Mouse (Mus musculus) midbrain, embryonic 14.5 days (tissue): ENCODE measurements at regions not wholly inside any gene's neighbourhood (a gene's known extent, or its start where the extent isn't known, plus 50 kb on each side); places are given as distances from the start of the nearest gene placed in this dataset.
"Not testable (repeated sequence)": the region's sequence is repeated elsewhere in the genome, so short reads cannot be mapped to it uniquely, and the experiment has no call there.

Experiments used
- ATAC-seq: fragments of 200-750 bp; cut with Nextera tagmentation; 2 replicates; pipeline ENCODE4 v1.8.0; 2017; ENCODE audit warnings: moderate number of reproducible peaks, moderate library complexity; ENCODE audit not compliant: low FRiP score, low TSS enrichment
- DNase-seq: peaks from one replicate; pipeline ENCODE4 v3.0.0-alpha.2; 2015
- H3K27ac ChIP-seq: fragments of 300-500 bp; sonication (generic); replicated peaks from 2 replicates; pipeline ENCODE4 v1.5.1; 2014; ENCODE audit warnings: mild to moderate bottlenecking, low read depth, low read length, moderate library complexity
- H3K27me3 ChIP-seq: fragments of 300-500 bp; sonication (generic); 2 replicates; pipeline ENCODE4 v1.6.1; 2014; ENCODE audit warnings: low read length, control low read depth, mixed read lengths; ENCODE audit not compliant: control insufficient read depth, insufficient read depth
- H3K36me3 ChIP-seq: fragments of 300-500 bp; sonication (generic); 2 replicates; pipeline ENCODE4 v1.6.1; 2014; ENCODE audit warnings: low read length, control low read depth; ENCODE audit not compliant: control insufficient read depth, insufficient read depth
- H3K4me1 ChIP-seq: fragments of 300-500 bp; sonication (generic); 2 replicates; pipeline ENCODE4 v1.6.1; 2014; ENCODE audit warnings: mild to moderate bottlenecking, antibody characterized with exemption, low read length, control low read depth; ENCODE audit not compliant: control insufficient read depth, insufficient read depth
- H3K4me2 ChIP-seq: fragments of 300-500 bp; sonication (generic); 2 replicates; pipeline ENCODE4 v1.6.1; 2014; ENCODE audit warnings: mild to moderate bottlenecking, low read length, moderate library complexity
- H3K4me3 ChIP-seq: fragments of 300-500 bp; sonication (generic); replicated peaks from 2 replicates; pipeline ENCODE4 v1.5.1; 2014; ENCODE audit warnings: low read depth, low read length
- H3K9ac ChIP-seq: fragments of 300-500 bp; sonication (generic); replicated peaks from 2 replicates; pipeline ENCODE4 v1.6.1; 2014; ENCODE audit warnings: mild to moderate bottlenecking, low read length, moderate library complexity
- H3K9me3 ChIP-seq: fragments of 300-500 bp; sonication (generic); 2 replicates; pipeline ENCODE4 v1.6.1; 2016; ENCODE audit warnings: low read length, control low read depth, mixed read lengths; ENCODE audit not compliant: control insufficient read depth
- WGBS: fragments of 180-500 bp; shearing (Covaris S2); extraction: QIAGEN DNeasy Blood & Tissue Kit; methylation state at CpG from one replicate; pipeline ENCODE4 v1.1.7; 2014; 5-methylcytosine and 5-hydroxymethylcytosine counted together

GRCm38 (mm10) chr13:83744981-83745555 is 241.2 kb downstream of the Mef2c start:
- peak; percentile 94 for ATAC-seq
- peak; percentile 97 for DNase-seq
- no peaks in the 10 kb centered on the region for H3K9me3 ChIP-seq
- peak overlapping the region; percentile 40 for H3K4me3 ChIP-seq
- no peaks in the 10 kb centered on the region for H3K27me3 ChIP-seq
- WGBS, result under 1% methylated on average over 38 of the region's 38 CpGs
- peak overlapping the region; percentile 50 for H3K4me2 ChIP-seq
- peaks cover 9% of the 10 kb centered on the region for H3K36me3 ChIP-seq
- H3K27ac ChIP-seq, result peak overlapping the region; percentile 89
- H3K9ac ChIP-seq, result peak overlapping the region; percentile 70
- H3K4me1 ChIP-seq, result peaks cover 32% of the 10 kb centered on the region

DNA sequence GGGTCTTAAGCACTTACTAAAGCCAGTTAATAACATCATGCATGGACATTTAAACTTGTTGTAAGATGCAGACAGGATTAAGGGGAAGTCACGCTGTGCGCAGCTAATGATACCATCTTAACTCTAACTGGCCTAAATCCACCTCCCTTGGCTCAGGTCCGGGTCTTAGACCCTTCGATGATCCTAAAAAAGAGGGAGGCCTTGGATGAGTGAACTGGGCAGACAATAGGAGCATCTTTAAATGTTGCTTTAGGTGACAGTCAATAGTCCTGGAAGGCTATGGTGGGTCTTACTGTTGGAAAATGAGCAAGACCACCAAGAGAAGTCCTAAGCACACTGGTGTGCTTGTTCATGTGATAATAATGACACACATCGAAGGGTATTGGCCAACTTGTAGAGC is 242.1 kb downstream of the Mef2c start:
- DNase-seq (peak; percentile 26), ATAC-seq (no peak)
- peaks cover 34% of the 10 kb centered on the region for H3K4me1 ChIP-seq
- H3K27ac ChIP-seq, result peak overlapping the region; percentile 89
- H3K36me3 ChIP-seq, result peaks cover under 1% of the 10 kb centered on the region
- 44% methylated on average over 5 of the region's 5 CpGs for WGBS
- H3K9ac ChIP-seq, result no peak overlapping the region
- no peak overlapping the region for H3K4me3 ChIP-seq
- peak overlapping the region; percentile 50 for H3K4me2 ChIP-seq
- H3K27me3 ChIP-seq, result no peaks in the 10 kb centered on the region
- no peaks in the 10 kb centered on the region for H3K9me3 ChIP-seq

GRCm38 (mm10) chr13:83747671-83748070 is 243.8 kb downstream of the Mef2c start:
- DNase-seq (peak; percentile 14), ATAC-seq (no peak)
- H3K36me3 ChIP-seq, result no peaks in the 10 kb centered on the region
- no peak overlapping the region for H3K9ac ChIP-seq
- no peak overlapping the region for H3K4me2 ChIP-seq
- H3K27ac ChIP-seq, result peak overlapping the region; percentile 46
- H3K4me1 ChIP-seq, result peaks cover 29% of the 10 kb centered on the region
- WGBS, result 82% methylated on average over 3 of the region's 3 CpGs
- no peak overlapping the region for H3K4me3 ChIP-seq
- H3K9me3 ChIP-seq, result no peaks in the 10 kb centered on the region
- H3K27me3 ChIP-seq, result no peaks in the 10 kb centered on the region

GRCm38 (mm10) chr13:83749376-83750150 is 245.7 kb downstream of the Mef2c start:
- ATAC-seq (no peak; the same call in 1 of the 2 replicates), DNase-seq (peak; percentile 79)
- H3K9ac ChIP-seq, result no peak overlapping the region; the same call in 1 of the 2 replicates
- no peaks in the 10 kb centered on the region for H3K27me3 ChIP-seq
- 37% methylated on average over 8 of the region's 8 CpGs for WGBS
- H3K4me1 ChIP-seq, result peaks cover 23% of the 10 kb centered on the region
- no peaks in the 10 kb centered on the region for H3K36me3 ChIP-seq
- peak overlapping the region; percentile 32 for H3K4me2 ChIP-seq
- peak overlapping the region; percentile 79 for H3K27ac ChIP-seq
- no peaks in the 10 kb centered on the region for H3K9me3 ChIP-seq
- no peak overlapping the region for H3K4me3 ChIP-seq

- WGBS, result 60% methylated on average over 4 of the region's 4 CpGs
- DNase-seq, result peak; percentile 36
- no peak overlapping the region for H3K9ac ChIP-seq
- H3K9me3 ChIP-seq, result no peaks in the 10 kb centered on the region
- H3K4me1 ChIP-seq, result peaks cover 20% of the 10 kb centered on the region
- H3K4me2 ChIP-seq, result no peak overlapping the region
- peak overlapping the region; percentile 81 for H3K27ac ChIP-seq
- H3K27me3 ChIP-seq, result no peaks in the 10 kb centered on the region
- H3K36me3 ChIP-seq, result no peaks in the 10 kb centered on the region
- no peak for ATAC-seq
- H3K4me3 ChIP-seq, result no peak overlapping the region
Observed at GRCm38 (mm10) chr13:83750437-83750836, 246.6 kb downstream of the Mef2c start.

- Histone ChIP-seq H3K4me2 (no peak overlapping the region), H3K4me3 (no peak overlapping the region), H3K36me3 (no peaks in the 10 kb centered on the region), H3K4me1 (no peaks in the 10 kb centered on the region), H3K9me3 (no peaks in the 10 kb centered on the region), H3K27me3 (no peaks in the 10 kb centered on the region), H3K9ac (no peak overlapping the region), H3K27ac (0 out of 2 replicates have a peak overlapping the region, but pooled peaks have one; percentile 13)
- ATAC-seq (no peak), DNase-seq (peak; percentile 23)
- 78% methylated on average over 14 of the region's 14 CpGs for WGBS
Observed at GRCm38 (mm10) chr13:83760387-83761170, 256.7 kb downstream of the Mef2c start.

DNA sequence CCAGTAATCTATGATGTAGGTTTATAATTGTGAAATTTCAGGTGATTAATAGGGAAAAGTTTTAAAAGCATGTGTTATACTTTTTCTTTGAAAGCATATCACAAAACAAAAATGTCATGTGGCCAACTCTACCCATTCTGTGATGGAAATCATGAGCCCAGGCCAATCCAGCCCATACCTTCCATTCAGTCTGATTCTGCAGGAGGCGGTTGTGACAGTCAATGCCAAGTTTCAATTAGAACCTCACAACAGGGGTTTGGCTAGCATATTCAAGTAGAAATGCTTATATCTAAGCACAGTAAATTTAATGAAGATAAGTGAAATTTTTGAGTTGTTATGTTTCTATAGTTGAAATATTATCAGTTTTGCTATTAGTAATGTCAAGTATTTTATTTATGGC is 258.6 kb downstream of the Mef2c start:
- no peaks in the 10 kb centered on the region for H3K36me3 ChIP-seq
- no peak overlapping the region for H3K27ac ChIP-seq
- no peaks in the 10 kb centered on the region for H3K27me3 ChIP-seq
- H3K4me2 ChIP-seq, result no peak overlapping the region
- no peaks in the 10 kb centered on the region for H3K4me1 ChIP-seq
- no peak overlapping the region for H3K4me3 ChIP-seq
- no peaks in the 10 kb centered on the region for H3K9me3 ChIP-seq
- H3K9ac ChIP-seq, result no peak overlapping the region
- ATAC-seq (no peak), DNase-seq (no peak)
- WGBS, result 86% methylated on average over 1 of the region's 1 CpGs

GRCm38 (mm10) chr13:83763288-83763687 is 259.5 kb downstream of the Mef2c start:
- WGBS, result 53% methylated on average over 5 of the region's 5 CpGs

More at GRCm38 (mm10) chr13:83763288-83763687, 259.5 kb downstream of the Mef2c start:
- not testable (repeated sequence) for H3K4me1 ChIP-seq, H3K27ac ChIP-seq, H3K36me3 ChIP-seq, H3K9ac ChIP-seq, H3K9me3 ChIP-seq, ATAC-seq, H3K4me2 ChIP-seq, H3K4me3 ChIP-seq, H3K27me3 ChIP-seq, DNase-seq
